Mouse (Mus musculus): ENCODE results near the gene Eif2s2. TPM values are rescaled to one million over a fixed set of nuclear protein-coding genes. Genes with fewer than 3 reads are reported as not detected.
A peak's percentile ranks its signal among the peaks of the same experiment; 100 is the strongest.

The Eif2s2 gene
- total and polyA plus RNA-seq, 3 experiments: 12.0 to 56.6 (median 49.0) TPM

GRCm38 (mm10) chr2:154876621-154877020 is 16.1 kb downstream of the Eif2s2 start:
- WGBS: 81% methylated on average over 2 of the region's 2 CpGs
- H3K79me2 ChIP-seq (replicated peaks; ENCODE audit: control insufficient read depth, insufficient read depth, low read length): no peaks in the 10 kb centered on the region
- TF ChIP-seq CTCF (IDR thresholded peaks at IDR 0.05) (no peak), EP300 (IDR thresholded peaks at IDR 0.05; ENCODE audit: insufficient read depth, low read depth, low read length) (no peak), POLR2A (IDR thresholded peaks at IDR 0.05; ENCODE audit: insufficient read depth, low read depth, low read length) (no peak)
- peaks cover 16% of the 10 kb centered on the region for H3K36me3 ChIP-seq (ENCODE audit: control insufficient read depth, insufficient read depth, low read length)
- no peak for DNase-seq
- H3K4me1 ChIP-seq (ENCODE audit: control insufficient read depth, insufficient read depth, low read length): no peaks in the 10 kb centered on the region
- no peak overlapping the region for H3K27ac ChIP-seq
- no peak overlapping the region for H3K9ac ChIP-seq (ENCODE audit: low read depth, low read length)
- no peak overlapping the region for H3K4me3 ChIP-seq
- no peaks in the 10 kb centered on the region for H3K27me3 ChIP-seq (ENCODE audit: control insufficient read depth, insufficient read depth, low read length)
- intact Hi-C loops (cut with DNase I): no loop called here

GRCm38 (mm10) chr2:154869954-154870641 is 22.6 kb downstream of the Eif2s2 start:
- Histone ChIP-seq H3K9ac (ENCODE audit: low read depth, low read length) (no peak overlapping the region), H3K27me3 (ENCODE audit: control insufficient read depth, insufficient read depth, low read length) (no peaks in the 10 kb centered on the region), H3K36me3 (ENCODE audit: control insufficient read depth, insufficient read depth, low read length) (peaks cover 22% of the 10 kb centered on the region), H3K4me3 (no peak overlapping the region), H3K79me2 (replicated peaks; ENCODE audit: control insufficient read depth, insufficient read depth, low read length) (no peaks in the 10 kb centered on the region), H3K4me1 (ENCODE audit: control insufficient read depth, insufficient read depth, low read length) (no peaks in the 10 kb centered on the region), H3K27ac (no peak overlapping the region)
- intact Hi-C loops (cut with DNase I): no loop called here
- no peak for DNase-seq
- TF ChIP-seq POLR2A (IDR thresholded peaks at IDR 0.05; ENCODE audit: insufficient read depth, low read depth, low read length) (no peak), CTCF (IDR thresholded peaks at IDR 0.05) (no peak), EP300 (IDR thresholded peaks at IDR 0.05; ENCODE audit: insufficient read depth, low read depth, low read length) (no peak)

- no peak overlapping the region for H3K9ac ChIP-seq (ENCODE audit: low read depth, low read length)
- no peak for TF ChIP-seq CTCF (IDR thresholded peaks at IDR 0.05)
- no peak for TF ChIP-seq EP300 (IDR thresholded peaks at IDR 0.05; ENCODE audit: insufficient read depth, low read depth, low read length)
- TF ChIP-seq POLR2A (IDR thresholded peaks at IDR 0.05; ENCODE audit: insufficient read depth, low read depth, low read length): no peak
- no peaks in the 10 kb centered on the region for H3K27me3 ChIP-seq (ENCODE audit: control insufficient read depth, insufficient read depth, low read length)
- DNase-seq: no peak
- intact Hi-C loops (cut with DNase I): no loop called here
- peaks cover 20% of the 10 kb centered on the region for H3K36me3 ChIP-seq (ENCODE audit: control insufficient read depth, insufficient read depth, low read length)
- H3K27ac ChIP-seq: no peak overlapping the region
- H3K79me2 ChIP-seq (replicated peaks; ENCODE audit: control insufficient read depth, insufficient read depth, low read length): no peaks in the 10 kb centered on the region
- no peaks in the 10 kb centered on the region for H3K4me1 ChIP-seq (ENCODE audit: control insufficient read depth, insufficient read depth, low read length)
- 93% methylated on average over 1 of the region's 1 CpGs for WGBS
- H3K4me3 ChIP-seq: no peak overlapping the region
These were observed 24.6 kb downstream of the Eif2s2 start for GRCm38 (mm10) chr2:154868106-154868505.

GRCm38 (mm10) chr2:154865696-154866095 is 27.0 kb downstream of the Eif2s2 start:
- H3K79me2 ChIP-seq (replicated peaks; ENCODE audit: control insufficient read depth, insufficient read depth, low read length): no peaks in the 10 kb centered on the region
- no peaks in the 10 kb centered on the region for H3K4me1 ChIP-seq (ENCODE audit: control insufficient read depth, insufficient read depth, low read length)
- H3K4me3 ChIP-seq: no peak overlapping the region
- no peaks in the 10 kb centered on the region for H3K27me3 ChIP-seq (ENCODE audit: control insufficient read depth, insufficient read depth, low read length)
- TF ChIP-seq CTCF (IDR thresholded peaks at IDR 0.05) (no peak), POLR2A (IDR thresholded peaks at IDR 0.05; ENCODE audit: insufficient read depth, low read depth, low read length) (no peak), EP300 (IDR thresholded peaks at IDR 0.05; ENCODE audit: insufficient read depth, low read depth, low read length) (no peak)
- no peak for DNase-seq
- WGBS: 57% methylated on average over 3 of the region's 3 CpGs
- H3K9ac ChIP-seq (ENCODE audit: low read depth, low read length): no peak overlapping the region
- H3K27ac ChIP-seq: no peak overlapping the region
- H3K36me3 ChIP-seq (ENCODE audit: control insufficient read depth, insufficient read depth, low read length): peaks cover 12% of the 10 kb centered on the region
- intact Hi-C loops (cut with DNase I): no loop called here

- Histone ChIP-seq H3K9ac (ENCODE audit: low read depth, low read length) (no peak overlapping the region), H3K36me3 (ENCODE audit: control insufficient read depth, insufficient read depth, low read length) (peaks cover 7% of the 10 kb centered on the region), H3K4me3 (no peak overlapping the region), H3K4me1 (ENCODE audit: control insufficient read depth, insufficient read depth, low read length) (no peaks in the 10 kb centered on the region), H3K79me2 (replicated peaks; ENCODE audit: control insufficient read depth, insufficient read depth, low read length) (0 out of 2 replicates have a peak, but pooled peaks cover 1% of the 10 kb centered on the region), H3K27ac (no peak overlapping the region), H3K27me3 (ENCODE audit: control insufficient read depth, insufficient read depth, low read length) (no peaks in the 10 kb centered on the region)
- TF ChIP-seq CTCF (IDR thresholded peaks at IDR 0.05): no peak
- no peak for TF ChIP-seq EP300 (IDR thresholded peaks at IDR 0.05; ENCODE audit: insufficient read depth, low read depth, low read length)
- no peak for TF ChIP-seq POLR2A (IDR thresholded peaks at IDR 0.05; ENCODE audit: insufficient read depth, low read depth, low read length)
- WGBS: 95% methylated on average over 13 of the region's 13 CpGs
- intact Hi-C loops (cut with DNase I): no loop called here
- no peak for DNase-seq
These were observed 29.1 kb downstream of the Eif2s2 start for GRCm38 (mm10) chr2:154863672-154864071.

- no peak overlapping the region for H3K4me3 ChIP-seq
- peaks cover 9% of the 10 kb centered on the region for H3K36me3 ChIP-seq (ENCODE audit: control insufficient read depth, insufficient read depth, low read length)
- TF ChIP-seq POLR2A (IDR thresholded peaks at IDR 0.05; ENCODE audit: insufficient read depth, low read depth, low read length) (no peak), EP300 (IDR thresholded peaks at IDR 0.05; ENCODE audit: insufficient read depth, low read depth, low read length) (no peak), CTCF (IDR thresholded peaks at IDR 0.05) (peak; percentile 84)
- peak; percentile 18 to 46 for DNase-seq
- intact Hi-C loops (cut with DNase I): loop anchor here (1.0 to 2.0 kb wide), 5 partner anchors 37 to 152 kb away; no protein-coding TSS in a partner anchor
- peaks cover 7% of the 10 kb centered on the region for H3K4me1 ChIP-seq (ENCODE audit: control insufficient read depth, insufficient read depth, low read length)
- H3K9ac ChIP-seq (ENCODE audit: low read depth, low read length): no peak overlapping the region
- H3K79me2 ChIP-seq (replicated peaks; ENCODE audit: control insufficient read depth, insufficient read depth, low read length): peaks cover 11% of the 10 kb centered on the region
- H3K27ac ChIP-seq: no peak overlapping the region
- no peaks in the 10 kb centered on the region for H3K27me3 ChIP-seq (ENCODE audit: control insufficient read depth, insufficient read depth, low read length)
- WGBS: 79% methylated on average over 1 of the region's 1 CpGs
These were observed 37.4 kb downstream of the Eif2s2 start for GRCm38 (mm10) chr2:154855383-154855782.

Data from heart, adult 2 months (tissue).